Mouse (Mus musculus) gastrocnemius, postnatal 36 days (tissue): ENCODE data around the gene Nploc4. TPM values are rescaled to one million over a fixed set of nuclear protein-coding genes. Genes with fewer than 3 reads are reported as not detected.
"Not testable (repeated sequence)": the region's sequence is repeated elsewhere in the genome, so short reads cannot be mapped to it uniquely, and the experiment has no call there.

ENCODE experiments used
- DNase-seq, 2 experiments: peaks; one replicate each; pipeline ENCODE4 v3.0.0; 2022
- intact Hi-C: fragments of 180-260 bp; cut with DNase I; formaldehyde crosslinking; loops from one replicate; pipeline ENCODE4 v1.15.1; 2025
- total RNA-seq, 2 experiments: library from RNA; stranded (reverse); gene quantifications; 2 replicates each; pipeline ENCODE4 v1.2.3; 2021

Nploc4 gene
- total RNA-seq, 2 experiments from 2014 or later = 67.6 to 71.0 TPM

GRCm38 (mm10) chr11:120445475-120445874, 8.0 kb upstream of the Nploc4 start:
- intact Hi-C loops = no loop called here
- no peak for DNase-seq

DNA sequence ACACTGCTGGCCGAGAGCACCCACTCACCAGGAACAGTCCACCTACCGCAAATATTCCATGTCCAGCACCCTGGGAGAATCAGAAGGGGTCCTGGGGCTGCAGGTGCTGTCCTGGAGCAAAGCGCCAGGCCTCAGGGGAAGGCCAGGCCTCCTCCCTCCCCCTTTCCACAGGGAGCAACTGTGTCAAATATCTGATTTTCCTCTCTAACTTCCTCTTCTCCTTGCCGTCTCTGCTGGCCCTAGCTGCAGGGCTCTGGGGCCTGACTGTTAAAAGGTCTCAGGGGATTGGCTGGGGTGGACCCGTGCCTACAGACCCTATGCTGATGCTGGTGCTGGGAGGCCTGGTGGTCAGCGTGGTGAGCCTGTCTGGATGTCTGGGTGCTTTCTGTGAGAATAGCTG, 6.6 kb upstream of the Nploc4 start:
- DNase-seq = no peak
- intact Hi-C loops = no loop called here

DNA sequence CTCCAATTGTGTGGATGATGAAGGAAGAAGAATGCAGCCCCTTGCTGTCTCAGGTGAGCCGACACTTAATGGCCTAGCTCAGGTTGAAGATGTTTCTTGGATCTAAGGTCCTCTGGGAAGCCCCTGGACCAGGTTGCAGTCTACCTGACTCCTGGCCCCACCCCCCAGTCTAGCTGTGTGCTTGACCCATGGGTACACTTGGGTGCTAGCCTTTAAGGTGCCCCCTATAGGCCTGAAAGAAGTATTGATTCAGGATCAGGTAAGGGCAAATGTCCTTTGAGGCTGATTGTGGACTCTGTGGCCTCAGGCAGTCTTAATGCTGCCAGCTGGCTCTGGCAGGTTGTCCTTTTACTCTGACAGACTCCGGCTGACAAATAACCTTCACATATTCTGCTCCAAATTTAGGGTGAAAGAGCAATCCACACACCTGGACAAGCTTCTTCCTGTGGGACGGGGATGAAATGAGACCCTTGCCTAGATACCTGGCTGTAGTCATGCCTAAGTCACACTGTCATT, 5.3 kb upstream of the Nploc4 start:
- intact Hi-C loops = no loop called here
- DNase-seq = no peak

DNA sequence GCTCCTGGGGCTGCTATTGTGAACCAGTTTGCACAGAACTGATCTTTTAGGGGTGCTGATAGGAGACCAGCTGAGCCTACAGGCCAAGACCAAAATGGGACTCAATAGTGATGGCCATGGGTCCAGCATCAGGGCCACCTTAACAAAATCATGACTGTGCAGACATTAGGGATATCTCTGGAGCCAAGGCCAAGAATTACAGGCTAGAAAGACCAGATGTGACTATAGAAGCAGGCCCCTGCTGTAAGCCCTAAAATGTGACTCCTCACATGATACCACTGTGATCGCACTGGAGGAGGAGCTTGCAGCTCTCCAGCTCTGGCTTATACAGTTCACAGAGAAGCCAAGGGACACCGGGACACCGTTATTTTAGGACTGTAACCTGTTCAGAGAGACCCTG, 4.8 kb upstream of the Nploc4 start, which contains the start of gene Tspan10:
Gene Tspan10 (plus strand): TSS at position 301 of the 400 bp plus-strand sequence.
- intact Hi-C loops = no loop called here
- no peak for DNase-seq

- no peak for DNase-seq
- intact Hi-C loops = no loop called here
Observed at GRCm38 (mm10) chr11:120437857-120438385, 413 bp upstream of the Nploc4 start.

GRCm38 (mm10) chr11:120426727-120427126, 10.8 kb downstream of the Nploc4 start:
- intact Hi-C loops = no loop called here
- DNase-seq = no peak

- DNase-seq = peak; percentile 28 to 48
Observed at GRCm38 (mm10) chr11:120423569-120424295, 13.8 kb downstream of the Nploc4 start.

GRCm38 (mm10) chr11:120422651-120423568, 14.6 kb downstream of the Nploc4 start:
- intact Hi-C loops = loop anchor here (5.0 kb wide), 1 partner anchor 46 kb away; the partner anchor contains the start of gene Faap100
- DNase-seq = no peak

More at GRCm38 (mm10) chr11:120423569-120424295, 13.8 kb downstream of the Nploc4 start:
- intact Hi-C loops = loop anchor here (5.0 kb wide), 1 partner anchor 46 kb away; the partner anchor contains the start of gene Faap100

DNA sequence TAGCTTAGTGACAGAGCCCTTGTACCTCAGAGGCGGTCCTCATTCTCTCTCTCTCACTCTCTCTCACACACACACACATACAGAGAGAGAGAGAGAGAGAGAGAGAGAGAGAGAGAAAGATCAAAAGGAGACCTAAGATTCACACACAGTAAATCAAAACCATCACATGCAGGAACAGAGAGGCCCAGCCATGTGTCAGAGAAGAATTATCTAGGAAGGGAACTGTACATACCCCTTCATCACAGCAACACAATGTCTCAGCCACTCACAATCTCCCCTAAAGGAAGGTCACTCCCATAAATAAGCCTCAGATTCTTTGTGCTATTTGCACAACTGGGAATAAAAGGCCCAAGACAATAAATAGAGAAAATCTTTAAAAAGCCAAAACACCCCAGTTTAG, 18.9 kb downstream of the Nploc4 start:
- intact Hi-C loops = no loop called here
- DNase-seq = no peak

GRCm38 (mm10) chr11:120417852-120418251, 19.7 kb downstream of the Nploc4 start:
- DNase-seq = no peak
- intact Hi-C loops = no loop called here

DNA sequence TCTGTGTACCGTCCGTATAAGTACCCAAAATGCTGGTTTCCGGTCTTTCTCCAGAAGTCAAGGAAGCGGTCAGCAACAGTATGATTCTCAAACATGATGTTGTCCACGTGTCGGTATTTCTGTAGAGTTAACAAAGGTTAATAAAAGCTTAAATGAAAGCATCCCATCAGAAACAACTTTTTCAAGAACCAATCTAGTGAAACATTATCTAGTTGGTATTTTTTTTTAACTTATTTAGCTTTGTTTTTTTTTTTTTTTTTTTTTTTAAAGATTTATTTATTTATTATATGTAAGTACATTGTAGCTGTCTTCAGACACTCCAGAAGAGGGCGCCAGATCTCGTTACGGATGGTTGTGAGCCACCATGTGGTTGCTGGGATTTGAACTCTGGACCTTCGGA, 23.9 kb downstream of the Nploc4 start:
- DNase-seq, intact Hi-C loops: not testable (repeated sequence)

GRCm38 (mm10) chr11:120406445-120406844, 31.1 kb downstream of the Nploc4 start:
- intact Hi-C loops = no loop called here
- no peak for DNase-seq

DNA sequence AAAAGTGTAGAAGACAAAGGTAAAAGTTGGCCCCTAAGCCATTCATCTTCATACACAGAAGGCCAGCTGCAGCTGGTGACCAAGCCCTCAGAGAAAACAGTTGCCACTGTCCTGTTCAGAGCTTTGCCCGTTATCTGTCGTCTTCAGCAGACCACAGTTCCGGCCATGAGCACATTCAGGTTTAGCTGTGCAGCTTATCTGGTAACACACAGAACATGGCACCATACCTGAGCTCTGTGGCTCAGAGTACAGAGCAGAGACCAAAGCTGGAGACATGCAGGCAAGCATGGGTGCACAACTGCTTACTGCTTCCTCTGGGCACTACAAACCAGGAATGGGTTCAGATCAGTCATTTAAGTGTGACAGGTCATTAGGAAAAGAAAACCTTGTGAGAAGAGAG, 31.6 kb downstream of the Nploc4 start:
- no peak for DNase-seq
- intact Hi-C loops = no loop called here

- no peak for DNase-seq
- intact Hi-C loops = no loop called here
Observed at GRCm38 (mm10) chr11:120404814-120405213, 32.7 kb downstream of the Nploc4 start.

GRCm38 (mm10) chr11:120399319-120399718, 38.2 kb downstream of the Nploc4 start:
- intact Hi-C loops = no loop called here
- DNase-seq = no peak

DNA sequence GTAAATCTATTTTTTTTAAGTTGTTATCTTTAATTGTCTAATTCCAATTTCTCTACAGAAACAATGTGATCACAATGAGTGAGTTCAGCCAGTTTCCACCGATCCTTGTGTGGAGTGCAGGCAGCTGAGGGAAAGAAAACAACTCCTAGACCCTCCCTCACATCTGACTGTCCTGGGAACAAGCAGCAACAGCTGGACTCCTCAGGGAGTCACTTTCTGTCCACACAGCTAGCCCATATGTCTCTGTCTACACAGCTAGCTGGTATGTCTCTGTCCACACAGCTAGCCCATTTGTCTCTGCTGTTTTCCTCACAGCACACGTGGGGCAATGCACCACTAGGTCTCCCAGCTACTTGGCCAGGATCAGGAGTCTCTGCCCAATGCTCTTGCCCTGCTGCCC, 39.9 kb downstream of the Nploc4 start:
- intact Hi-C loops = no loop called here
- no peak for DNase-seq

GRCm38 (mm10) chr11:120395661-120396060, 41.8 kb downstream of the Nploc4 start:
- intact Hi-C loops = no loop called here
- no peak for DNase-seq

DNA sequence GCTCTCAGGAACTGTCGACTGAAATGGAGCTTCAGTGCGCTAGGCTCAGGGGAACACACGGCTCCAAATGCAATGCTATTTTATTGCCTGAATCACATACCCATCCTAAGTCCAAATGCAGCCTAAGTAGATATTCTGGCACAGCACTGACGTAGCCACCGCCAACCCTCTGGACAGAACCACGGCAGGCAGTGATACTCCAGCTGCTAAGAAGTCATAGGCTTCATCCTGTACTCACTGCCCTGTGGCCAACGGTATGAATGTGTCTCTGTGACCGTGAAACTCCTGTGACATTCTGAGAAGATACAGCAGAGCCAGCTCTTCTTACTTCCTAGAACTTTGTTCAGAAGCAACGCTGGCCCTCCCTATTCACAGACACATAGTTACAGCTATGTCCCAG, 48.9 kb downstream of the Nploc4 start:
- no peak for DNase-seq
- intact Hi-C loops = no loop called here

DNA sequence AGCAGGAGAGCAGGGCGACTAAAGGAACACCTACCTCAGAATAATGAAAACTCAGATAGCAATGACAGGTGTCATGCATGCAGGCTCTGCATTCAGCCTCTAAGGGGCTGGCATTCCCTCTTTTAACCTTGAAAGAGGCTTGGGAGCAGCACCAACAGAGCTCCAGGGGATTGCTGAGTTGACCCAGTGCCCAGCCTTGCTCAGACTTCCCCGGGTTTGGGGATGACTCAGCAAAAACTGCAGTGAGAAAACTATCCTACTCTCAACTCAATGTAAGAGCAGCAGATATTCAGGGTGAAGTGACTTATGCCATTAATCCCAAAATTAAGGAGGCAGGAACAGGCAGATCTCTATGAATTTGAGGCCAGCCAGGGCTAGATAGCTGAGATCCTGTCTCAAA, 50.4 kb downstream of the Nploc4 start:
- intact Hi-C loops = no loop called here
- DNase-seq = no peak

GRCm38 (mm10) chr11:120386632-120387031, 50.9 kb downstream of the Nploc4 start:
- no peak for DNase-seq
- intact Hi-C loops = no loop called here

GRCm38 (mm10) chr11:120382509-120382908, 55.0 kb downstream of the Nploc4 start:
- no peak for DNase-seq
- intact Hi-C loops = no loop called here
